Mouse (Mus musculus): ENCODE results near the gene Grk3. TPM values are rescaled to one million over a fixed set of nuclear protein-coding genes. Genes with fewer than 3 reads are reported as not detected.

The Grk3 gene
- polyA plus RNA-seq, 2 experiments: 1.4 to 2.0 TPM

DNA sequence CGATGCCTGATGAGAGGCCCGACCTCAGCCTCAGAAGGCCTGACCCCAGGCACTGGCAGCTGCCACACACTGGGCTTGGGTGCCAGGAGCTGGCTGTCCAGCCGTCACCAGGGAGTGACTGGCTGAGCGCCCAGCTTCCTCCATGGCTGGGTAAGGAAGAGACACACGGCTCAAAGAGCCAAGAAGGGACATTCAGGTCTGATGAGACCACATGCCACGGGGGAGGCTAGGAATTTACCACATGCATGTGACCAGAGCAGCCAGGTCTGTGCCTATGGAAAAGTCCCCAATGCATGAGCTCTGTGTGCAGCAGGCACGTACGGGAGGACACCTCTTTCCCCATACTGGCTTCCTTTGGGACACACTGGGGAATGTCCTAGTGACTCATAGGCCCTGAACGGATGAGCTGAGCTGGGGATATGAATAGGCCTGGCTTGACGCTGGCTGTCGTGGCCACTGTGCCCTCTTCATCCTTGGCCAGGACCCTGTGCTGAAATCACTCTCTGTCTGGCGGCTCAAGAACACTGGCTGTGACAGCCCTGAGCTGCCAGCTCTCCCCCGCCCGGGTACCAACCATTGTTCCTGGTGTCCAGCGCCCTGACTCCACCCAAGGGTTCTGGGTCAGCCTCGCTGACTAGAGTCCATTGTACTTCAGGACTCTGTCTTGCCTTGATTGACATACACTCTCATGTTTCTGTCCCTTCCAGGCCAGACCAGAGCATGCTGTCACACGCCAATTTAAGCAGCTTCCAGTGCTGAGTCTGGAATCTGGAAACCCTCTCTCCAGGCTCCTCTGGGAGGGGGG is 128.7 kb downstream of the Grk3 start:
- H3K4me1 ChIP-seq (replicated peaks; ENCODE audit: control insufficient read depth in 2 of 2, insufficient read depth in 2 of 2, low read length in 1 of 2): no peaks in the 10 kb centered on the region
- no peaks in the 10 kb centered on the region for H3K9me3 ChIP-seq (ENCODE audit: control insufficient read depth, low read length)
- DNase-seq (ENCODE audit: low read depth in 3 of 3, low spot score in 3 of 3) (no peak), ATAC-seq (ENCODE audit: insufficient read depth) (no peak)
- no peak overlapping the region for H3K4me3 ChIP-seq (ENCODE audit: insufficient read depth in 1 of 2, low read depth in 2 of 2, low read length in 2 of 2)
- no peaks in the 10 kb centered on the region for H3K36me3 ChIP-seq (replicated peaks; ENCODE audit: control insufficient read depth, insufficient read depth, low read depth)
- 59% methylated on average over 17 of the region's 17 CpGs for WGBS (ENCODE audit: insufficient replicate concordance)
- H3K9ac ChIP-seq (replicated peaks): no peak overlapping the region
- H3K4me2 ChIP-seq (ENCODE audit: low read depth): no peak overlapping the region
- no peak for TF ChIP-seq EP300 (IDR thresholded peaks at IDR 0.05; ENCODE audit: low read depth)
- TF ChIP-seq CTCF (IDR thresholded peaks at IDR 0.05; ENCODE audit: low read depth): no peak
- no peak overlapping the region for H3K27ac ChIP-seq
- no peaks in the 10 kb centered on the region for H3K27me3 ChIP-seq (ENCODE audit: control insufficient read depth, insufficient read depth, low read length)

DNA sequence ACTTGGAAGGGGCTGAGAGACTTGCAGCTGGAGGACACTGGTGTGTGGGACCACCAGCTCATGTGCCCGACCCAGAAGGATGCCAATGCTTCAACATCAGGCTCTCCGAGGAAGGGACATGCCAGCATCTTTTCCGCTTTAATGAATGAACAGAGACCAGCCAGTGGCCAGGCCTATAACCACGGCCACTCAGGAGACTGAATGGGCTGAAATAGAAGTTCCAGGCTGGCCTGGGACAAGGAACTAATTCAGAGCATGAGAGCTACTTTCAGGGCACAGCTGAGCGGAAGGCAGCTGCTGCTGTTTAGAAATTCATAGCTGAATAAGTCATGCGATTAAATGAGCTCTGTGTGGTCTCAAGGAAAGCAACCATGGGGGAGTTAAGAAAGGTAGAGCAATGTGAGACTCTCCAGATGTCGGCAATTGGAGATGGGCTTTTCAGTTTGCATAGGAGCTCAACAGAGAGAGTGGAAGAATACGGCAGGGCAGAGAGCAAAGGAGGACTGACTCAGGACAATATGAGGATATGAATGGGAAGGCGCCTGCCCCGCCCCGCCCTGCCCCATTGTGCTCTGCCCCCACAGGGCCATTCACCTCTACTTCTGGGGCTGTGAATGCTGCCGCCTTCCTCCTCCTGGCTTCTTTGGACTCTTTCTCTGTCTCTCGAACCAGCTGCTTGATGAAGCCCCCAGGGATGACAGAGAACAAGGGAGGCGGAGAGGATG is 138.0 kb downstream of the Grk3 start:
- no peak for ATAC-seq (ENCODE audit: insufficient read depth)
- H3K9ac ChIP-seq (replicated peaks): no peak overlapping the region
- DNase-seq (ENCODE audit: low read depth in 3 of 3, low spot score in 3 of 3): no peak
- H3K9me3 ChIP-seq (ENCODE audit: control insufficient read depth, low read length): no peaks in the 10 kb centered on the region
- no peak overlapping the region for H3K4me3 ChIP-seq (ENCODE audit: insufficient read depth in 1 of 2, low read depth in 2 of 2, low read length in 2 of 2)
- H3K36me3 ChIP-seq (replicated peaks; ENCODE audit: control insufficient read depth, insufficient read depth, low read depth): no peaks in the 10 kb centered on the region
- H3K4me2 ChIP-seq (ENCODE audit: low read depth): no peak overlapping the region
- no peak overlapping the region for H3K27ac ChIP-seq
- H3K4me1 ChIP-seq (replicated peaks; ENCODE audit: control insufficient read depth in 2 of 2, insufficient read depth in 2 of 2, low read length in 1 of 2): no peaks in the 10 kb centered on the region
- TF ChIP-seq CTCF (IDR thresholded peaks at IDR 0.05; ENCODE audit: low read depth): no peak
- no peak for TF ChIP-seq EP300 (IDR thresholded peaks at IDR 0.05; ENCODE audit: low read depth)
- 50% methylated on average over 14 of the region's 14 CpGs for WGBS (ENCODE audit: insufficient replicate concordance)
- no peaks in the 10 kb centered on the region for H3K27me3 ChIP-seq (ENCODE audit: control insufficient read depth, insufficient read depth, low read length)

DNA sequence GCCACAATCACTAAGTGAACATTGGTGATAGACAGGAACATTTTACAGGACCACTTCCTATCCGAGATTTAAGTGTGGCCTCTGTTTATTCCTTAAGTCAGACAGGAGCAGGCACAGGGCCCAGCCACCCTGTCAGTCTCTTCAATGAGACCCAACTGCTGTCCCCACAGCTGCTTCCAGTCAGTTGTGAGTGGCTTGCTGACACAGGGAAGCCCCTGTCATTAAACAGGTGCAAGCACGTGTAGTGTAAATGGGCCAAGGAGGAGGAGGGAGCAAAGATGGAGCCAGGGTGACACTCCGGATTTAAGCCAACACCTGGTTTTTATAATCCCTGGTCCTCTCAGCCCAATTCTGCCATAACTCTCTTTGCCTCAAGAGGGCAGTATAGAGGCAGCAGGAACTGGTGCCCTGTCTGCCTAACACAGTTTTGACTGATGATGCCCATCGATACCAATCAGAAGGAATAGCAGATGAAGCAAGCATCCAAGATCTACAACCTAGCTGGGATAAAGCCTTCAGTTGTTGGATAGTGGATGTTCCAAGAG is 138.7 kb downstream of the Grk3 start:
- TF ChIP-seq EP300 (IDR thresholded peaks at IDR 0.05; ENCODE audit: low read depth) (no peak), CTCF (IDR thresholded peaks at IDR 0.05; ENCODE audit: low read depth) (peak; percentile 79)
- Histone ChIP-seq H3K9me3 (ENCODE audit: control insufficient read depth, low read length) (no peaks in the 10 kb centered on the region), H3K4me2 (ENCODE audit: low read depth) (no peak overlapping the region), H3K4me1 (replicated peaks; ENCODE audit: control insufficient read depth in 2 of 2, insufficient read depth in 2 of 2, low read length in 1 of 2) (no peaks in the 10 kb centered on the region), H3K27me3 (ENCODE audit: control insufficient read depth, insufficient read depth, low read length) (no peaks in the 10 kb centered on the region), H3K4me3 (ENCODE audit: insufficient read depth in 1 of 2, low read depth in 2 of 2, low read length in 2 of 2) (no peak overlapping the region), H3K36me3 (replicated peaks; ENCODE audit: control insufficient read depth, insufficient read depth, low read depth) (no peaks in the 10 kb centered on the region), H3K27ac (no peak overlapping the region), H3K9ac (replicated peaks) (no peak overlapping the region)
- DNase-seq (ENCODE audit: low read depth in 3 of 3, low spot score in 3 of 3) (no peak), ATAC-seq (ENCODE audit: insufficient read depth) (no peak)
- 21% methylated on average over 4 of the region's 4 CpGs for WGBS (ENCODE audit: insufficient replicate concordance)

DNA sequence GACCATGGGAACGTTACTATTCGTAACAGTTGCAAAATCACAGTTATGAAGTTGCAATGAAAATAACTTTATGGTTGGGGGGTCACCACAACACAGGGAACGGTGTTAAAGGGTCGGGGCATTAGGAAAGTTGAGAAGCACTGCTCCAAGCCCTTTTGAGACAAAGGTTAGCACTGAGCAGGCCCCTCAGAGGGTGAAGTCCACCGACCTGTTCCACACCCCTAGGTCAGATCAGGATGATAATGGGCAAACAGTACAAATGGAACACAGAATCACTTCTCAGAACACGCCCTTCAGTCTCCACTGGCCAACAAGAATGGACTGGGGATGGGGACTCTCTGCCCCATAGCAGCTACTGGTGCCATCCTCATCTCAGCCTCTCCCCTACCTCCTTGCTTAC is 142.6 kb downstream of the Grk3 start:
- TF ChIP-seq CTCF (IDR thresholded peaks at IDR 0.05; ENCODE audit: low read depth) (no peak), EP300 (IDR thresholded peaks at IDR 0.05; ENCODE audit: low read depth) (no peak)
- Histone ChIP-seq H3K27ac (no peak overlapping the region), H3K27me3 (ENCODE audit: control insufficient read depth, insufficient read depth, low read length) (no peaks in the 10 kb centered on the region), H3K4me2 (ENCODE audit: low read depth) (no peak overlapping the region), H3K36me3 (replicated peaks; ENCODE audit: control insufficient read depth, insufficient read depth, low read depth) (no peaks in the 10 kb centered on the region), H3K4me1 (replicated peaks; ENCODE audit: control insufficient read depth in 2 of 2, insufficient read depth in 2 of 2, low read length in 1 of 2) (no peaks in the 10 kb centered on the region), H3K9me3 (ENCODE audit: control insufficient read depth, low read length) (no peaks in the 10 kb centered on the region), H3K9ac (replicated peaks) (no peak overlapping the region), H3K4me3 (ENCODE audit: insufficient read depth in 1 of 2, low read depth in 2 of 2, low read length in 2 of 2) (no peak overlapping the region)
- DNase-seq (ENCODE audit: low read depth in 3 of 3, low spot score in 3 of 3) (no peak), ATAC-seq (ENCODE audit: insufficient read depth) (no peak)
- 38% methylated on average over 6 of the region's 6 CpGs for WGBS (ENCODE audit: insufficient replicate concordance)

DNA sequence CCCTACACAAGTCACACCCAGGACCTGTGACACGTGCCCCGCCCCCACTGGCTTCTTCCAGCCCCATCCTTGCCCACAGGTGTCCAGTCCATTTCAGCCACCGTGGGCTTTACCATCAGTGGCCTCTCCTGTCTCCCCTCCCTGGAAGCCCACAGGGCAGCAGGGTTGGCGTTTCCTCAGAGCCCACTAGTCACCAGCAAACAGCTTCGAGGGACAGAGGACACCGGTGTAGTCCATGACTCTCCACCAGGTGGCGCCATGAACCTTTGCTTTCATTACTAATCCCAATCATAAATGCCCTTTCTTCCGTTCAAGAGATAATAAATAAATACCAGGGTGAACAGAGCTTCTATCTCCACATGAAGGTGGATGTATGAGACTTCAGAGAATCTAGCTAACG is 144.9 kb downstream of the Grk3 start:
- Histone ChIP-seq H3K9me3 (ENCODE audit: control insufficient read depth, low read length) (no peaks in the 10 kb centered on the region), H3K27ac (no peak overlapping the region), H3K4me3 (ENCODE audit: insufficient read depth in 1 of 2, low read depth in 2 of 2, low read length in 2 of 2) (no peak overlapping the region), H3K36me3 (replicated peaks; ENCODE audit: control insufficient read depth, insufficient read depth, low read depth) (no peaks in the 10 kb centered on the region), H3K4me2 (ENCODE audit: low read depth) (no peak overlapping the region), H3K27me3 (ENCODE audit: control insufficient read depth, insufficient read depth, low read length) (no peaks in the 10 kb centered on the region), H3K9ac (replicated peaks) (no peak overlapping the region), H3K4me1 (replicated peaks; ENCODE audit: control insufficient read depth in 2 of 2, insufficient read depth in 2 of 2, low read length in 1 of 2) (no peaks in the 10 kb centered on the region)
- ATAC-seq (ENCODE audit: insufficient read depth) (no peak), DNase-seq (ENCODE audit: low read depth in 3 of 3, low spot score in 3 of 3) (peak in 1 of 3 experiments; percentile 13)
- TF ChIP-seq EP300 (IDR thresholded peaks at IDR 0.05; ENCODE audit: low read depth): no peak
- TF ChIP-seq CTCF (IDR thresholded peaks at IDR 0.05; ENCODE audit: low read depth): peak; percentile 84
- 20% methylated on average over 9 of the region's 9 CpGs for WGBS (ENCODE audit: insufficient replicate concordance)

All from liver, embryonic 14.5 days (tissue).